Mouse (Mus musculus): ENCODE results near the gene Gm49403. TPM values are rescaled to one million over a fixed set of nuclear protein-coding genes. Genes with fewer than 3 reads are reported as not detected.
"Not testable (repeated sequence)": the region's sequence is repeated elsewhere in the genome, so short reads cannot be mapped to it uniquely, and the experiment has no call there.

The Gm49403 gene
- polyA plus RNA-seq, 1 experiment from 2014 or later, result not detected

DNA sequence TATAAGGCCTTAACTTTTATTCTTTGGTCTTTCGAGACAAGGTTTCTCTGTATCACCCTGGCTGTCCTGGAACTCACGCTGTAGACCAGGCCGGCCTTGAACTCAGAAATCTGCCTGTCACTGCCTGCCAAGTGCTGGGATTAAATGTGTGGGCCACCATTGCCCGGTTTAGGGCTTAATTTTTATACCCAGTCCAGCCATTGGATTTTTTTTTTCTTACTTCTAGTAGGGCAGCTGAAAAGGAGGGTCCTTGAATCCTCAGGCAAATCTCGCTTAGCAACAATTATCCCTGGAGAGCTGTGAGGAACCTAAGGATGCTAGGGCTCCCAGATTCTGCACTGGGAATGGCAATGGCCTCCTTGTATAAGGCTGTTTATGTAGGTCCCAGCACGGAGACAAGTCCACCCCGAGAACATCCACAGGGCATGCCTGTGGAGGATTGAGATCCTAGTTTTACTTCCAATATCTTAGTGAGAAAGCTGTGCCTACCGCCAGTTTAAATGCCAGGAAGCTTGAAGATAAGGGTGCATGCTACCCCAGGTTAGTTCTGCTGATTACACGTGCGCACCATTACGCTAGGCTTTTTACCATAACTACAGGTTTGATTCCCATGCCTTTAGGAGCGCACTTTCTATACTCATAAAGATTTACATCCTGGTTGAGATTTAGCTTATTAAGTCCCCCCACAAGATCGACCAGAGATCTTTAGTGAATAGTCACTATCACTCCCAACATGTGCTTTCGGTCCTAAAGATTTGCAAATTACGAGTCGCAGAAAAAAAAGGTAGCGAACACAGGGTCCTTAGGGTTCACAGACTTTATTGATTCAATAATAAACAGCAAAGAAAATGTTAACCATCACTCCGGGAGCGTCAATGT lies 4.1 kb downstream of the Gm49403 start:
- H3K4me2 ChIP-seq (ENCODE audit: low read depth, low read length), result peak overlapping the region; percentile 82
- WGBS, result 20% methylated on average over 19 of the region's 19 CpGs
- H3K9me3 ChIP-seq (replicated peaks; ENCODE audit: control insufficient read depth, low read length), result no peaks in the 10 kb centered on the region
- no peak for ATAC-seq (replicated peaks; ENCODE audit: extremely low read depth, insufficient read depth, low FRiP score)
- peak overlapping the region; percentile 77 for H3K4me3 ChIP-seq (ENCODE audit: low read length)
- no peaks in the 10 kb centered on the region for H3K27me3 ChIP-seq (ENCODE audit: control insufficient read depth, insufficient read depth, low read length)
- H3K36me3 ChIP-seq (ENCODE audit: control insufficient read depth, insufficient read depth), result peaks cover 5% of the 10 kb centered on the region; the same call in 1 of the 2 replicates
- H3K4me1 ChIP-seq (ENCODE audit: control insufficient read depth, insufficient read depth, low read length), result peaks cover 15% of the 10 kb centered on the region
- peak overlapping the region; percentile 85 for H3K27ac ChIP-seq (ENCODE audit: low read length)
- H3K9ac ChIP-seq (ENCODE audit: low read length), result peak overlapping the region; percentile 86

- H3K9me3 ChIP-seq (replicated peaks; ENCODE audit: control insufficient read depth, low read length), result no peaks in the 10 kb centered on the region
- peaks cover 19% of the 10 kb centered on the region for H3K4me1 ChIP-seq (ENCODE audit: control insufficient read depth, insufficient read depth, low read length)
- H3K4me2 ChIP-seq (ENCODE audit: low read depth, low read length), result peak within 1 kb of the TSS; percentile 86
- peak within 1 kb of the TSS; percentile 77 for H3K4me3 ChIP-seq (ENCODE audit: low read length)
- peak within 1 kb of the TSS; percentile 85 for H3K27ac ChIP-seq (ENCODE audit: low read length)
- under 1% methylated on average over 58 of the region's 58 CpGs for WGBS
- ATAC-seq (replicated peaks; ENCODE audit: extremely low read depth, insufficient read depth, low FRiP score), result peak; percentile 95; the same call in 1 of the 2 replicates
- H3K36me3 ChIP-seq (ENCODE audit: control insufficient read depth, insufficient read depth), result peaks cover 5% of the 10 kb centered on the region; the same call in 1 of the 2 replicates
- peak within 1 kb of the TSS; percentile 86 for H3K9ac ChIP-seq (ENCODE audit: low read length)
- H3K27me3 ChIP-seq (ENCODE audit: control insufficient read depth, insufficient read depth, low read length), result no peaks in the 10 kb centered on the region
Measured at GRCm38 (mm10) chr19:8888511-8889385, 5.0 kb downstream of the Gm49403 start, which contains the start of the genes 1810009A15Rik and Gm49416. Gene 1810009A15Rik, plus strand, starts transcription at chr19:8888853. Gene Gm49416, plus strand, starts transcription at chr19:8888926.

- Histone ChIP-seq H3K36me3 (ENCODE audit: control insufficient read depth, insufficient read depth) (peaks cover 12% of the 10 kb centered on the region; the same call in 1 of the 2 replicates), H3K4me1 (ENCODE audit: control insufficient read depth, insufficient read depth, low read length) (peaks cover 25% of the 10 kb centered on the region), H3K27ac (ENCODE audit: low read length) (peak within 1 kb of the TSS; percentile 86), H3K9ac (ENCODE audit: low read length) (peak within 1 kb of the TSS; percentile 92), H3K4me3 (ENCODE audit: low read length) (peak within 1 kb of the TSS; percentile 80), H3K9me3 (replicated peaks; ENCODE audit: control insufficient read depth, low read length) (no peaks in the 10 kb centered on the region), H3K4me2 (ENCODE audit: low read depth, low read length) (peak within 1 kb of the TSS; percentile 94), H3K27me3 (ENCODE audit: control insufficient read depth, insufficient read depth, low read length) (no peaks in the 10 kb centered on the region)
- ATAC-seq (replicated peaks; ENCODE audit: extremely low read depth, insufficient read depth, low FRiP score), result peak; percentile 33
- 2% methylated on average over 53 of the region's 54 CpGs for WGBS
Measured at GRCm38 (mm10) chr19:8892829-8893766, 9.4 kb downstream of the Gm49403 start, which contains the start of gene Ints5. Gene Ints5, plus strand, starts transcription at chr19:8893005.

- Histone ChIP-seq H3K27me3 (ENCODE audit: control insufficient read depth, insufficient read depth, low read length) (no peaks in the 10 kb centered on the region), H3K4me3 (ENCODE audit: low read length) (no peak overlapping the region), H3K4me1 (ENCODE audit: control insufficient read depth, insufficient read depth, low read length) (peaks cover 30% of the 10 kb centered on the region), H3K4me2 (ENCODE audit: low read depth, low read length) (no peak overlapping the region), H3K9ac (ENCODE audit: low read length) (no peak overlapping the region), H3K36me3 (ENCODE audit: control insufficient read depth, insufficient read depth) (peaks cover 10% of the 10 kb centered on the region; the same call in 1 of the 2 replicates), H3K27ac (ENCODE audit: low read length) (no peak overlapping the region), H3K9me3 (replicated peaks; ENCODE audit: control insufficient read depth, low read length) (no peaks in the 10 kb centered on the region)
- WGBS, result 82% methylated on average over 9 of the region's 9 CpGs
- no peak for ATAC-seq (replicated peaks; ENCODE audit: extremely low read depth, insufficient read depth, low FRiP score)
Measured at GRCm38 (mm10) chr19:8895397-8895960, 11.7 kb downstream of the Gm49403 start.

GRCm38 (mm10) chr19:8896231-8896630 lies 12.5 kb downstream of the Gm49403 start:
- not testable (repeated sequence) for H3K27ac ChIP-seq (ENCODE audit: low read length); H3K27me3 ChIP-seq (ENCODE audit: control insufficient read depth, insufficient read depth, low read length); H3K9me3 ChIP-seq (replicated peaks; ENCODE audit: control insufficient read depth, low read length); H3K36me3 ChIP-seq (ENCODE audit: control insufficient read depth, insufficient read depth); ATAC-seq (replicated peaks; ENCODE audit: extremely low read depth, insufficient read depth, low FRiP score); H3K4me3 ChIP-seq (ENCODE audit: low read length); H3K4me2 ChIP-seq (ENCODE audit: low read depth, low read length); H3K9ac ChIP-seq (ENCODE audit: low read length)
- H3K4me1 ChIP-seq (ENCODE audit: control insufficient read depth, insufficient read depth, low read length), result peaks cover 30% of the 10 kb centered on the region
- WGBS, result 80% methylated on average over 5 of the region's 5 CpGs

DNA sequence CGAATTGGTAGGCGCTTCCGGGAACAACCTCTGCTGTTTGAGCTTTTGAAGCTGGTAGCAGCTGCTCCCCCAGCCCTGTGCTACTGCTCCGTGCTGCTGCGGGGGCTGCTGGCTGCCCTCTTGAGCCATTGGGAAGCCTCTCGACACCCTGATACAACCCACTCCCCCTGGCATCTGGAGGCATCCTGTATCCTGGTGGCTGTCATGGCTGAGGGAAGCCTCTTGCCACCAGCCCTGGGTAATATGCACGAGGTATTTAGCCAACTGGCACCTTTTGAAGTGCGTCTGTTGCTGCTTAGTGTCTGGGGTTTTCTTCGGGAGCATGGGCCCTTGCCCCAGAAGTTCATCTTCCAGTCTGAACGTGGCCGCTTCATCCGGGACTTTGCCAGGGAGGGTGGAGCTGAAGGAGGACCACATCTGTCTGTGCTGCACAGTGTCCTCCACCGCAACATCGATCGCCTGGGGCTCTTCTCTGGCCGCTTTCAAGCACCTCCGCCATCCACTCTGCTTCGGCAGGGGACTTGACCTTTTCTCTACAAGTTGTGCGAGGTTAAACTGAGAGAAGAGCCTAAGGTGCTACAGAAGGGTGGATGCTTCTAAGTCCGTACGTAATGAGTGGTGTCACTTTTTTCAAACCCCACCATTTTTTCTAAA lies 13.6 kb downstream of the Gm49403 start:
- Histone ChIP-seq H3K27ac (ENCODE audit: low read length) (peak overlapping the region; percentile 88), H3K4me3 (ENCODE audit: low read length) (peak overlapping the region; percentile 92), H3K4me2 (ENCODE audit: low read depth, low read length) (peak overlapping the region; percentile 76), H3K4me1 (ENCODE audit: control insufficient read depth, insufficient read depth, low read length) (peaks cover 30% of the 10 kb centered on the region), H3K9ac (ENCODE audit: low read length) (peak overlapping the region; percentile 74)
- H3K27me3 ChIP-seq (ENCODE audit: control insufficient read depth, insufficient read depth, low read length); H3K36me3 ChIP-seq (ENCODE audit: control insufficient read depth, insufficient read depth); H3K9me3 ChIP-seq (replicated peaks; ENCODE audit: control insufficient read depth, low read length): not testable (repeated sequence)
- peak; percentile 11 for ATAC-seq (replicated peaks; ENCODE audit: extremely low read depth, insufficient read depth, low FRiP score)
- 17% methylated on average over 21 of the region's 21 CpGs for WGBS

DNA sequence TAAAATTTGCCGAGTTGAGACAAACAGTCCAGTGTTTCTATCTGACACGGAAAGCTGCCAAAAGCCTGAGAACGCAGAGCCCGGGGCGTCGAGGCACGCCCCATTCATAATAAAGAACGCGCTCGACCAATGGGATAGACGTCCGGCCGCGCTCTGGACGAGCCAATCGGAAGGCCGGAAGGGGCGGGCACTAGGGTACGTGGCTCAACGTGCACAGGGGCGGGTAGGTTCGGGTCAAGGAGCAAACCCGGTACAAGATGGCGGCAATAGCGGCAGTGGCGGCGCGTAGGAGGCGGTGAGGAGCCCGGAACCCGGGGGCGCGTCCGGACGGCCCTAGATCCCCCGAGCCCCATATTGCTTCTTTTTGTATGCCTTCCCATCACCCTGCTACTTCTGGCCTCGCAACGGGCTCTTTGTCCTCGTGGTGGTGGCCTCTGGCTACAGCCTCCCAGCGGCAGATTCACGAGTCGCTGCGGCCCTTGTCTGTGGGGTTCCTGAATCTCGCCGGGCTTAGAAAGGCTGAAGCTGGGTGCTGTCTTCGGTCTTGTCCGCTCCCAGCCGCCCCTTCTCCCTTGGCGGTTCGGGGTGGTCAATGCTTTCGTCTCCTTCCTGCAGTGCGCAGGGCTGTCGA lies 14.2 kb downstream of the Gm49403 start, which contains the start of gene Ganab:
Gene Ganab, plus strand, starts transcription at position 207 of the 631 bp plus-strand sequence.
- under 1% methylated on average over 53 of the region's 53 CpGs for WGBS
- Histone ChIP-seq H3K4me3 (ENCODE audit: low read length) (peak within 1 kb of the TSS; percentile 92), H3K9me3 (replicated peaks; ENCODE audit: control insufficient read depth, low read length) (no peaks in the 10 kb centered on the region), H3K27me3 (ENCODE audit: control insufficient read depth, insufficient read depth, low read length) (no peaks in the 10 kb centered on the region), H3K9ac (ENCODE audit: low read length) (peak within 1 kb of the TSS; percentile 95), H3K27ac (ENCODE audit: low read length) (peak within 1 kb of the TSS; percentile 88), H3K36me3 (ENCODE audit: control insufficient read depth, insufficient read depth) (peaks cover 13% of the 10 kb centered on the region), H3K4me2 (ENCODE audit: low read depth, low read length) (peak within 1 kb of the TSS; percentile 79), H3K4me1 (ENCODE audit: control insufficient read depth, insufficient read depth, low read length) (peaks cover 27% of the 10 kb centered on the region)
- peak; percentile 99 for ATAC-seq (replicated peaks; ENCODE audit: extremely low read depth, insufficient read depth, low FRiP score)

All from heart, embryonic 16.5 days (tissue).